Mouse (Mus musculus) kidney, postnatal 0 days (tissue): ENCODE data around the gene Prkca. TPM values are rescaled to one million over a fixed set of nuclear protein-coding genes. Genes with fewer than 3 reads are reported as not detected.

ENCODE experiments used
- ATAC-seq: fragments of 200-750 bp; cut with Nextera tagmentation; replicated peaks from 2 replicates; pipeline ENCODE4 v1.8.0; 2017; ENCODE audit warnings: low read depth, moderate number of reproducible peaks, moderate TSS enrichment, moderate library complexity; ENCODE audit not compliant: low FRiP score
- DNase-seq: peaks from one replicate; pipeline ENCODE4 v3.0.0-alpha.2; 2016; ENCODE audit warnings: low spot score
- H3K27ac ChIP-seq: fragments of 300-500 bp; sonication (generic); 2 replicates; pipeline ENCODE4 v1.5.1; 2014; ENCODE audit warnings: mild to moderate bottlenecking
- H3K27me3 ChIP-seq: fragments of 300-500 bp; sonication (generic); 2 replicates; pipeline ENCODE4 v1.6.1; 2014; ENCODE audit warnings: low read length, mixed read lengths; ENCODE audit not compliant: insufficient read depth
- H3K36me3 ChIP-seq: fragments of 300-500 bp; sonication (generic); 2 replicates; pipeline ENCODE4 v1.6.1; 2014; ENCODE audit warnings: low read length, mixed read lengths; ENCODE audit not compliant: insufficient read depth
- H3K4me1 ChIP-seq: fragments of 300-500 bp; sonication (generic); replicated peaks from 2 replicates; pipeline ENCODE4 v1.6.1; 2014; ENCODE audit warnings: antibody characterized with exemption, low read length, mixed read lengths; ENCODE audit not compliant: insufficient read depth
- H3K4me2 ChIP-seq: fragments of 300-500 bp; sonication (generic); 2 replicates; pipeline ENCODE4 v1.6.1; 2014; ENCODE audit warnings: mild to moderate bottlenecking, low read length, moderate library complexity, mixed read lengths
- H3K4me3 ChIP-seq: fragments of 300-500 bp; sonication (generic); replicated peaks from 2 replicates; pipeline ENCODE4 v1.5.1; 2014; ENCODE audit warnings: low read depth, low read length
- H3K9ac ChIP-seq: fragments of 300-500 bp; sonication (generic); 2 replicates; pipeline ENCODE4 v1.6.1; 2014; ENCODE audit warnings: low read depth, low read length
- H3K9me3 ChIP-seq: fragments of 300-500 bp; sonication (generic); replicated peaks from 2 replicates; pipeline ENCODE4 v1.6.1; 2016; ENCODE audit warnings: low read length, inconsistent platforms, mixed read lengths
- CTCF ChIP-seq: IDR thresholded peaks from 2 replicates; pipeline ENCODE4 v1.5.1; 2016; ENCODE audit warnings: antibody characterized with exemption, low read depth, mild to moderate bottlenecking, moderate library complexity
- WGBS: fragments of 180-500 bp; shearing (Covaris S2); extraction: QIAGEN DNeasy Blood & Tissue Kit; methylation state at CpG from one replicate; pipeline ENCODE4 v1.1.7; 2014; 5-methylcytosine and 5-hydroxymethylcytosine counted together
- polyA plus RNA-seq: library from polyadenylated mRNA; unstranded; fragments of >200 nt; fragmentation: Nextera tagmentation; extraction: Ambion mirVana; gene quantifications from 2 replicates; pipeline ENCODE4 v1.2.1, GENCODE M21; 2015

Gene Prkca
- polyA plus RNA-seq, 1 experiment from 2014 or later = 9.3 TPM

DNA sequence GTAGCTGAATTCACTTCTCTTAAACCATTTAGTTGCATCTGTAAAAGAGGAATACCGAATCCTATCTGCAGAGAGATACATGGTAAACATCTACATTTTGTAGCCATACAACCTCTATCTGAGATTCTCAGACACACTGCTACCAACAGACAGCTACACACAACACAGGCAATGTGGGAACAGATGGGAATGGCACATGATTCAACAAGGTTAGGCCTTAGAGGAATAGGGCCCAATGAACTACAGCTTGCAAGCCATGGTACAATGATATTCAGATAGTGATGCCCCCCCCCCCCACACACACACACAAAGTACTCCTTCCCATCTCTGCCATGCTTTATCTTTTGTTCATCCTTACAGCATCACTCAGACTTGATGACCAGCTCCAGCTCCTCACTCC is 181.1 kb downstream of the Prkca start:
- Histone ChIP-seq H3K9ac (no peak overlapping the region), H3K36me3 (no peaks in the 10 kb centered on the region), H3K4me3 (no peak overlapping the region), H3K4me2 (no peak overlapping the region), H3K27ac (no peak overlapping the region), H3K4me1 (no peaks in the 10 kb centered on the region), H3K27me3 (no peaks in the 10 kb centered on the region), H3K9me3 (no peaks in the 10 kb centered on the region)
- DNase-seq (no peak), ATAC-seq (no peak)
- 97% methylated on average over 1 of the region's 1 CpGs for WGBS
- no peak for TF ChIP-seq CTCF

DNA sequence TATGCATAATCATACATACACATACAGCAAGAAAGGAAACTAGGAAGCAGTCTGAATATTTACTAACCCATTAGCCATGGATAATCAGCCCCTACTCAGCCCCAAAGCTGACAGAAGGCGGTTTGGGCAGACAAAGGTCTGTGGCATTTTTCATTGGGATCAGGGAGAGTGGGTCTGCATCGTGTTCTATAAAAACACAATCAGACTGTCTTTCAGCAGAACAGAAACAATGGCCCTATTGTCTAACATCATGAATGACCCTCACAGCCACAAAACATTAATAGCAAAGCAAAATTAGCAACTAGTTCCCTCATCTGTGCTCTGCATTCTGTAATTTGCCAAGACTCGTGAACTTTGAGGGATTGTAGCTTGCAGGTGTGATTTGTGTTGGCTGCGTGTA is 181.6 kb downstream of the Prkca start:
- ATAC-seq = no peak
- TF ChIP-seq CTCF = no peak
- Histone ChIP-seq H3K9ac (no peak overlapping the region), H3K27ac (no peak overlapping the region), H3K4me2 (no peak overlapping the region), H3K9me3 (no peaks in the 10 kb centered on the region), H3K36me3 (no peaks in the 10 kb centered on the region), H3K4me1 (no peaks in the 10 kb centered on the region), H3K4me3 (no peak overlapping the region), H3K27me3 (no peaks in the 10 kb centered on the region)
- 67% methylated on average over 4 of the region's 4 CpGs for WGBS
- no peak for DNase-seq

DNA sequence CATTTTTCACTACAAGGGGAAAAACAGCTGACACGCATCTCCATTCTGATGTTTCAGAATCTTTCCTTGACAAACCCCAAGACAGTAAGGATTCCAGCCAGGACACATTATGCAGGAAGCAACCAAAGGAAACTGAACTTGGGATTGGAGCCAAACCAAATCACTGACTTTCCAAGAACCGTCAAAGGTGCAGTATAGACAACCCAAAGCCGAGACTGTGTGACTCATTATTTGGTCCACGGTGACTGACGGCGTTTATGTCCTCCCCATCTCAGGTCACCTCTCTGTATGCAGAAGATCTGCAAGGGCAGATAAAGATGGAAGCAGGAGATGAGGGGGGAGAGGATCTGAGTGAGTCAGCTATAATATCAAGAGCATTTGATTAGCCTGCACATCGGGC is 183.7 kb downstream of the Prkca start:
- TF ChIP-seq CTCF = no peak
- H3K27me3 ChIP-seq = no peaks in the 10 kb centered on the region
- DNase-seq (no peak), ATAC-seq (no peak)
- no peak overlapping the region for H3K9ac ChIP-seq
- no peak overlapping the region for H3K4me3 ChIP-seq
- H3K4me1 ChIP-seq = 0 out of 2 replicates have a peak, but pooled peaks cover 8% of the 10 kb centered on the region
- H3K4me2 ChIP-seq = no peak overlapping the region
- no peak overlapping the region for H3K27ac ChIP-seq
- no peaks in the 10 kb centered on the region for H3K36me3 ChIP-seq
- H3K9me3 ChIP-seq = no peaks in the 10 kb centered on the region
- WGBS = 63% methylated on average over 7 of the region's 7 CpGs

DNA sequence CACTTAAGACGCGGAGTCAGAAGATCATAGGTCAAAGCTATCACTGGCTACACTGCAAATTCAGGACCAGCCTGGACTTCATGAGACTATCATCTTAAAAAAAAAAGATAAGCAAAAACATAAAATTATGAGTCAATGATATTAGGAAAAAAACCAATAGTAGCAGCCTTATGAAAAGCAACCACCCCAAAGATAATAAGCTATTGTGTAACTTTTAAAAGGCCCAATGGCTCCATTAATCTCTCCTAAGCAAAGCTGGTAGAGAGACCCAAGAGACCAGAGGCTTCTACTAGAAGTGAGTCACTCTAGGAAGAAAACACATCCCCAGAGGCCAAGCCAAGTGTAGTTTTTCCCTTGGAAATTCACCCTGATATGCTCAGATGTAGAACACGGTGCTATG is 185.7 kb downstream of the Prkca start:
- no peaks in the 10 kb centered on the region for H3K9me3 ChIP-seq
- no peaks in the 10 kb centered on the region for H3K36me3 ChIP-seq
- 98% methylated on average over 3 of the region's 3 CpGs for WGBS
- H3K9ac ChIP-seq = no peak overlapping the region
- H3K4me1 ChIP-seq = 0 out of 2 replicates have a peak, but pooled peaks cover 20% of the 10 kb centered on the region
- H3K4me2 ChIP-seq = no peak overlapping the region
- no peak overlapping the region for H3K4me3 ChIP-seq
- no peak for TF ChIP-seq CTCF
- H3K27ac ChIP-seq = no peak overlapping the region
- DNase-seq (no peak), ATAC-seq (no peak)
- H3K27me3 ChIP-seq = no peaks in the 10 kb centered on the region

DNA sequence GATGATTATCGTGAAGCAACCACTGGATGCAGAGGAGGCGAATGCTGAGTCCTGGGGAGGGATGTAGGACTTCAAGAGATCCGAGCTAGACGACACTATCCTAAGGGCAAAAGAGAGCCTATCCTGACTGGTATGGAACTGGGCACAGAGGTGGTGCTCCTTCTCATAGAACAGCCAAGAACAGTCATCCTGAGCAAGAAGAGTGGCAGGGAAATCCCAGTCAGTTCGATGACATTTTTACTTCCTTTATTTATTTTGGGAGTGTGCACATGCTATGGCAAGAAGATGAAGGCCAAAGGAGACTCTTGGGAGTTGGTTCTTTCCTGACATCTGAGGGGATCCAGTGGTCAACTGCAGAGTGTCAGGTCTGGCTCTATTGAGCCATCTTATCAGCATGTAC is 186.7 kb downstream of the Prkca start:
- no peak for DNase-seq
- no peak for ATAC-seq
- 0 out of 2 replicates have a peak, but pooled peaks cover 24% of the 10 kb centered on the region for H3K4me1 ChIP-seq
- no peaks in the 10 kb centered on the region for H3K9me3 ChIP-seq
- no peak overlapping the region for H3K9ac ChIP-seq
- no peak overlapping the region for H3K4me3 ChIP-seq
- no peaks in the 10 kb centered on the region for H3K36me3 ChIP-seq
- no peaks in the 10 kb centered on the region for H3K27me3 ChIP-seq
- no peak for TF ChIP-seq CTCF
- WGBS = 59% methylated on average over 5 of the region's 5 CpGs
- H3K4me2 ChIP-seq = no peak overlapping the region
- H3K27ac ChIP-seq = no peak overlapping the region

DNA sequence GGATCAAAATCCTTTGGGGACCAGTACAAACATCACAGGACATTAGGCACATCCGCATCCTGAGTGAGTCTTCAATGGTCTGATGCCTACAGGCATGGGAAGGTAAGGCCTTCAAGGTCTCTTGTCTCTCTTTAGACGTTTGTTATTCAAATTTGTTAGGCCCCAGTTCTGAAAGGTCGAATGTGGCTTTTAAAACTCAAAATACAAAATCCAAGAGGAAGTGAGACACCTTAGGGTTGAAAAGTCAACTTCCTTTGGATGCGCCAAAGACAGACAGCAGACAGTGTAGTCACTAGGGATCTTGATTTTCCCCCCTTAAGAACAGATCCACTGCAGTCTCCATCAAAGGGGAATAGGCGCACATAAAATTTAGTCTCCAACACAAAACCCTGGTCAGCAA is 187.6 kb downstream of the Prkca start:
- WGBS = 79% methylated on average over 5 of the region's 5 CpGs
- DNase-seq (no peak), ATAC-seq (no peak)
- TF ChIP-seq CTCF = no peak
- Histone ChIP-seq H3K4me1 (0 out of 2 replicates have a peak, but pooled peaks cover 24% of the 10 kb centered on the region), H3K9me3 (no peaks in the 10 kb centered on the region), H3K4me3 (no peak overlapping the region), H3K27ac (no peak overlapping the region), H3K4me2 (no peak overlapping the region), H3K36me3 (no peaks in the 10 kb centered on the region), H3K27me3 (no peaks in the 10 kb centered on the region), H3K9ac (no peak overlapping the region)

DNA sequence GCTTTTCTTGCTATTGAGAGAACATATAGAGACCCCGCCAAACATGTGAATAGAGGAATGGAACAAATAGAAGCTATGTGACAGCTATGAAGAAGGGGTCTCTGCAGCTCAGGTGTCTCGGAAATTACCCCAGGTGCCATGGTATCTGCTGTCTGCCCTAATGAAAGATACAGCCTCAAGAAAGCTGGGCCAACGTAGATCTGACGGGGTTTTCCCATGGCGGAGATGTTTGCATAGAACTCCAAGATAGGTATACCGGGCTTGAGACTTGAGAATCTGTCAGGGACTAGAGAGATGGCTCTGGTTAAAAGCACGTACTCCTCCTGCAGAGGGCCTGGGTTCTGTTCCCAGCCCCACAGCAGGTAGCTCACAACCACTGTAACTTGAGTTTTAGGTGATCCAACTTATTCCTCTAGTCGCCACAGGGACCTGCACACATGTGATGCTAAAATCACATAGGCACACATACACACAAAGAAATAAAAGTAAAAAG is 188.6 kb downstream of the Prkca start:
- Histone ChIP-seq H3K27ac (no peak overlapping the region), H3K4me3 (no peak overlapping the region), H3K27me3 (no peaks in the 10 kb centered on the region), H3K9ac (no peak overlapping the region), H3K9me3 (no peaks in the 10 kb centered on the region), H3K4me1 (0 out of 2 replicates have a peak, but pooled peaks cover 24% of the 10 kb centered on the region), H3K4me2 (no peak overlapping the region), H3K36me3 (no peaks in the 10 kb centered on the region)
- ATAC-seq (no peak), DNase-seq (no peak)
- WGBS = 97% methylated on average over 8 of the region's 8 CpGs
- TF ChIP-seq CTCF = no peak
